ENCODE assay signal across 8 mouse cellular contexts in the genomic region with DNA sequence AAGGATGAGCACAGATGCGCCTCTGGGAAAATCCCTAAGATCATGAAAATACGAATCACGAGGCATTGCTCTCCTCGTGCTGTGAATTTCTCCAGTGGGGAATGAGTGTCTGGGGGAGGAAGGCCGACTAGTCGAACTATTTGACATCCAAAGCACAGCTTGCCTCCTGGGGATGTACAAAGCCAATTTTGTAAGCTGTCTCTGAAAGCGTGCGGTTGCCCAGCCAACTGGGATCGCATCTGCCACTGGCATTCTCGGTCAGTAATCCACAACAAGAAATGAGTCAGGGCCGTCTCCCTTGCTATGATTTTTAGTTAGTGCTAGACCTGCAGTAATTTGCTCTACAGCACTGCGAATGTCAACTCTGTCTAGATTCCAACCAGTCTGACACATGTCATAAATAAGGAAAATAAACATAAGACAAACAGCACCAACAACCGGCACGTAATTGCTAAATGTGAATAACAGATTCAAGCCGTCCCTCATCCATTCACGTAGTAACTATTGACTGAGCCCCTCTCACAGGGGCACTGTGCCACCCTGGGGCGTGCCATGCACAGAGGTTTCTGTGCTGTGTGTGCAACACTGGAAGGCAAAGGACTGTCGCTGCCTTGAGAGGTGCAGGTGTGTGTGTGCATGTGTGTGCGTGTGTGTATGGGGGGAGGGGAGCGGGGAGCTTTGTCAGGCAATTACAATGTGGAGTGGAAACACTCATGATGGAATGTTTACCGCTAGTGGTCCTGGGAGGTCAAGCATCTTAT. TPM values are rescaled to one million over a fixed set of nuclear protein-coding genes. Genes with fewer than 3 reads are reported as not detected.
DNase-seq lines count a peak whose midpoint lies in the region; ATAC-seq lines count a peak whose summit lies in the region.

No protein-coding gene starts in this region.

- peak; percentile 47 for DNase-seq in heart, embryonic 10.5 days (ENCODE audit: low spot score)
- DNase-seq in heart, adult 8-10 months (ENCODE audit: low spot score), result no peak
- no peak for DNase-seq in thymus, adult 18-20 months
- DNase-seq in urinary bladder, postnatal 14 days (ENCODE audit: low spot score), result no peak
- DNase-seq in urinary bladder, postnatal 4 days (ENCODE audit: low spot score in 2 of 2), result no peak

- H3K9ac ChIP-seq in hindbrain, embryonic 15.5 days, result no peak overlapping the region
- H3K9ac ChIP-seq in midbrain, embryonic 12.5 days (replicated peaks), result no peak overlapping the region
- no peak overlapping the region for H3K9ac ChIP-seq in kidney, embryonic 16.5 days (replicated peaks; ENCODE audit: low read length)

- no peaks in the 10 kb centered on the region for H3K9me3 ChIP-seq in heart, embryonic 10.5 days
- H3K9me3 ChIP-seq in hindbrain, embryonic 15.5 days, result no peaks in the 10 kb centered on the region
- H3K9me3 ChIP-seq in midbrain, embryonic 12.5 days, result no peaks in the 10 kb centered on the region
- H3K9me3 ChIP-seq in kidney, embryonic 16.5 days (ENCODE audit: low read length), result no peaks in the 10 kb centered on the region

- peak; percentile 88 for ATAC-seq in hindbrain, embryonic 15.5 days (ENCODE audit: low FRiP score, low read depth)
- ATAC-seq in midbrain, embryonic 12.5 days (ENCODE audit: low FRiP score, low read depth), result peak; percentile 73
- no peak for ATAC-seq in kidney, embryonic 16.5 days (ENCODE audit: low FRiP score, low TSS enrichment)

- H3K4me3 ChIP-seq in heart, embryonic 10.5 days, result no peak overlapping the region
- H3K4me3 ChIP-seq in hindbrain, embryonic 15.5 days, result no peak overlapping the region
- no peak overlapping the region for H3K4me3 ChIP-seq in midbrain, embryonic 12.5 days
- no peak overlapping the region for H3K4me3 ChIP-seq in kidney, embryonic 16.5 days (ENCODE audit: low read length)

- 85% methylated on average over 21 of the region's 21 CpGs for WGBS in heart, embryonic 10.5 days
- 34% methylated on average over 21 of the region's 21 CpGs for WGBS in hindbrain, embryonic 15.5 days
- 59% methylated on average over 21 of the region's 21 CpGs for WGBS in midbrain, embryonic 12.5 days
- WGBS in kidney, embryonic 16.5 days, result 87% methylated on average over 21 of the region's 21 CpGs

- 0 out of 2 replicates have a peak, but pooled peaks cover 9% of the 10 kb centered on the region for H3K4me1 ChIP-seq in heart, embryonic 10.5 days
- peaks cover 29% of the 10 kb centered on the region for H3K4me1 ChIP-seq in hindbrain, embryonic 15.5 days (replicated peaks)
- peaks cover 17% of the 10 kb centered on the region for H3K4me1 ChIP-seq in midbrain, embryonic 12.5 days
- H3K4me1 ChIP-seq in kidney, embryonic 16.5 days (ENCODE audit: insufficient read depth, low read length), result 0 out of 2 replicates have a peak, but pooled peaks cover 5% of the 10 kb centered on the region

- H3K27ac ChIP-seq in heart, embryonic 10.5 days, result no peak overlapping the region
- peak overlapping the region; percentile 70 for H3K27ac ChIP-seq in hindbrain, embryonic 15.5 days (replicated peaks)
- peak overlapping the region; percentile 73 for H3K27ac ChIP-seq in midbrain, embryonic 12.5 days (replicated peaks)
- no peak overlapping the region for H3K27ac ChIP-seq in kidney, embryonic 16.5 days (ENCODE audit: low read length)

- H3K27me3 ChIP-seq in heart, embryonic 10.5 days (ENCODE audit: insufficient read depth, poor library complexity, severe bottlenecking), result no peaks in the 10 kb centered on the region
- no peaks in the 10 kb centered on the region for H3K27me3 ChIP-seq in hindbrain, embryonic 15.5 days
- no peaks in the 10 kb centered on the region for H3K27me3 ChIP-seq in midbrain, embryonic 12.5 days
- H3K27me3 ChIP-seq in kidney, embryonic 16.5 days (ENCODE audit: insufficient read depth, low read length), result no peaks in the 10 kb centered on the region

- peak overlapping the region; percentile 32 for H3K4me2 ChIP-seq in hindbrain, embryonic 15.5 days
- H3K4me2 ChIP-seq in midbrain, embryonic 12.5 days (replicated peaks), result peak overlapping the region; percentile 16
- H3K4me2 ChIP-seq in kidney, embryonic 16.5 days (replicated peaks; ENCODE audit: low read depth, low read length), result no peak overlapping the region

- H3K36me3 ChIP-seq in heart, embryonic 10.5 days, result no peaks in the 10 kb centered on the region
- H3K36me3 ChIP-seq in hindbrain, embryonic 15.5 days, result no peaks in the 10 kb centered on the region
- H3K36me3 ChIP-seq in midbrain, embryonic 12.5 days, result no peaks in the 10 kb centered on the region
- no peaks in the 10 kb centered on the region for H3K36me3 ChIP-seq in kidney, embryonic 16.5 days (ENCODE audit: insufficient read depth, low read length)

RNA-seq across cellular contexts. Expression of a gene that starts 59.9 kb away (rescaled TPM):
- 57.9 and 60.2 TPM in 2 replicates for polyA plus RNA-seq in heart, embryonic 10.5 days (2016; fragmentation: Nextera tagmentation; extraction: Ambion mirVana)
- 10 to 100 TPM; 52.6 to 58.1 (median 54.0) TPM for total RNA-seq in heart, adult 8-10 months (2022)
- polyA plus RNA-seq in hindbrain, embryonic 15.5 days (2015; fragmentation: Nextera tagmentation; extraction: Ambion mirVana), result 53.1 and 53.6 TPM in 2 replicates
- 47.8 and 48.4 TPM in 2 replicates for polyA plus RNA-seq in midbrain, embryonic 12.5 days (2016; fragmentation: Nextera tagmentation; extraction: Ambion mirVana)
- 56.1 and 56.6 TPM in 2 replicates for polyA plus RNA-seq in kidney, embryonic 16.5 days (2015; fragmentation: Nextera tagmentation; extraction: Ambion mirVana)

Comparison
In these comparisons a context has a peak if more than half of its experiments do, and no peak if none do; other contexts are left out.
1. H3K27ac ChIP-seq: peak in hindbrain, embryonic 15.5 days (single experiment) and midbrain, embryonic 12.5 days (single experiment); none in heart, embryonic 10.5 days (single experiment) and kidney, embryonic 16.5 days (single experiment).